Mouse (Mus musculus) right cerebral cortex, postnatal 25 days (tissue): ENCODE data around the gene Dmpk.
"Not testable (repeated sequence)": the region's sequence is repeated elsewhere in the genome, so short reads cannot be mapped to it uniquely, and the experiment has no call there.

ENCODE experiments used
- DNase-seq: peaks from one replicate; pipeline ENCODE4 v3.0.0; 2022

Gene Dmpk

DNA sequence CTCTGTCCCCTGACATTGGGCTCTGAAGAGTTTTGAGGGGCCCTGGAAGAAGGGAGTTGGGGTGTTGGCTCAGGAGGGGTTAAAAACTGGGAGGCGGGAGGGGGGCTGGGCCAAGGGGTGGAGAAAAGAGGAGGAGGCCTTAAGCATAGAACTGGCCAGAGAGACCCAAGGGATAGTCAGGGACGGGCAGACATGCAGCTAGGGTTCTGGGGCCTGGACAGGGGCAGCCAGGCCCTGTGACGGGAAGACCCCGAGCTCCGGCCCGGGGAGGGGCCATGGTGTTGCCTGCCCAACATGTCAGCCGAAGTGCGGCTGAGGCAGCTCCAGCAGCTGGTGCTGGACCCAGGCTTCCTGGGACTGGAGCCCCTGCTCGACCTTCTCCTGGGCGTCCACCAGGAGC, at the start of gene Dmpk:
Gene Dmpk (plus strand): TSS at position 149 of the 400 bp plus-strand sequence.
- DNase-seq = no peak

- DNase-seq = no peak
Observed at GRCm38 (mm10) chr7:19044616-19045015, 39.0 kb upstream of the Dmpk start.

DNA sequence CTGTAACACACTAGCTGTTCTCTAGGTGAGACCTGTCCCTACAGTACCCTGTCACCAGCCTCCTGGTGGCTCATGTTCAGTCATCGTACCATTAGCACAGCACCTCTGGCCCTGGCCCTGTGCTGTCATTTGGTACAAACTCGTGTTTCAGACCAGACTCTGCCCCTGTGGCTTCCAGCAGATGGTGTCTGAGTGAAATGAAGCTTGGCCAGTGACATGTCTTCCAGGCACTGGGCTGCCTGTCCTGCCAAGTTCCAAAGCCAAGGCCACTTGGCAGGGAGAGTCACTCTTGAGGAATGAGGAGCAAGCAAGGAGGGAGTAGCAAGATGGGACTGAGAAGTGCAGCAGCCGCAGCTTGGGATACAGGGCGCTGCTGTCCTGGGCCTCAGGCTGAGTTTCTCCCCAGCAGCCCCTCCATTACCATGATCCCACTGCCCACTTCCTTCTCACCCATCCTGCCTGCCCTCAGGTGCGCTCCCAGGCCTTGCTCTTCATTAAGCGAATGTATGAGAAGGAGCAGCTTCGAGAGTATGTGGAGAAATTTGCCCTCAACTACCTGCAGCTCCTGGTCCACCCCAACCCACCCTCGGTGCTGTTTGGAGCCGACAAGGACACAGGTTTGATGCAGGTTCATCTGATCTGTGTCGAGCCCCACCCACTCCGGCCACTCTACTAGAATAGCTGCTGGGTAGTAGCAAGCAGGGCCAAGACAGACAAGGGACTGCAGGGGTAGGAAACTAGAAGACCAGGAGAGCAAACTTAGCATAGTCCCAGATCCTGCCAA, 37.2 kb upstream of the Dmpk start:
- no peak for DNase-seq

DNA sequence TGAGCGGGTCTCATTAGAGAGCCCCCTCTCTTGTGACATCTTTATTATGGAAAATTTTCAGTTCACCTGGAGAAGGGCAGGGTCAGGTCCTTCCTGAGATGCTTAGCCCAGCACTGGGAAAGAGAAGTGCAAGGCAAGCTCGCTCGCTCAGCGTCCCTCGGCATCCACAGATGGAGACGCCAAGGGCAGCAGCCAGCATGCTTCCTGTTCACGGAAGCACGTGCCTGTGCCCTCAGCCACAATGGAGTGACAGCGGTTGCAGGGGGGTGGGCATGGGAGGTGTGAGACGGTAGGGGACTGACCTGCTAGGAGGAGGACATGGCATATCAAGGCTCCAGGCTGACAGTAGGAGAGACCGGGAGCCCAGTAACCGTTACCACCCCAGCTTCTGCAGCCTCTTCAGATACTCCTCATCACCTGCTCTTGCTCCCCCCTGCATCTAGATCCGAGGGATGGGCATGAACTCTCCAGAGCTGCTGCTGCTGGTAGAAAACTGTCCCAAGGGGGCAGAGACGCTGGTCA, 35.6 kb upstream of the Dmpk start:
- no peak for DNase-seq

DNA sequence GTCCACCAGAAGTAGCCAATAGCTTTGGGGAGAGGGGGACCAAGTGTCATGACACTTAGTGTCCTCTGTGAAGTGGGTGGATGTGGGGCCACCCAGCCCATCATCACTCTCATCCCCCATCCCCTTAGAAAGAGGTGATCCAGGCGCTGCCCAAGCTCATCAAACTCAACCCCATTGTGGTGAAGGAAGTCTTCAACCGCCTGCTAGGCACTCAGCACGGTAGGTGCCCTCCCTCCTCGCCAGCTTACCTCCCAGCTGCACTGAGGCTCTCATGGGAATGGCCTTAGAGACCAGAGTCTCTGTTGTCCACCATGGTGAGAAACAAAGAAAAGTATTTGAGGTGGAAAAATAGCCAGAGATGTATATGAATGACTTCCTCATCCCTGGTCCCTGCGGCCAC, 34.4 kb upstream of the Dmpk start:
- no peak for DNase-seq

DNA sequence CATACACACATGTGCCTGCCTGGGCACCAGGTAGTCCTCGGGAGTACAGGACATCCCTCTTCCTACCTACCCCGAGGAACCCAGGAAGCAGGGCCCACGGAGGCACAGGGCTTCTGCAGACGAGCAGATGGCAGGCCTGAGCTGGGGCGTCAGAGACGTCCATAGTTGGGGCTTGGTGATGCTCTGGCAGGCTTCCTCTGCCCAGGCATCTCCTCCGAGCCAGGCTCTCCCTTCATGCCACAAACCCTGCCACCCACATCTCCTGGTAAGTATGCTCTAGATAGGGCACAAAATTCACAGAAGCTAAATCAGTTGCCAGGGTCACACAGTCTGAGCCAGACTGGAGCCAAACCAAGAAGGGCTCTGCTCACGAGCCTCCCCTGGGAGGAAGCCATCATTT, 33.5 kb upstream of the Dmpk start:
- DNase-seq = no peak

- no peak for DNase-seq
Observed at GRCm38 (mm10) chr7:19051161-19051560, 32.5 kb upstream of the Dmpk start.

GRCm38 (mm10) chr7:19052345-19053135, 31.1 kb upstream of the Dmpk start:
- peak; percentile 62 for DNase-seq

DNA sequence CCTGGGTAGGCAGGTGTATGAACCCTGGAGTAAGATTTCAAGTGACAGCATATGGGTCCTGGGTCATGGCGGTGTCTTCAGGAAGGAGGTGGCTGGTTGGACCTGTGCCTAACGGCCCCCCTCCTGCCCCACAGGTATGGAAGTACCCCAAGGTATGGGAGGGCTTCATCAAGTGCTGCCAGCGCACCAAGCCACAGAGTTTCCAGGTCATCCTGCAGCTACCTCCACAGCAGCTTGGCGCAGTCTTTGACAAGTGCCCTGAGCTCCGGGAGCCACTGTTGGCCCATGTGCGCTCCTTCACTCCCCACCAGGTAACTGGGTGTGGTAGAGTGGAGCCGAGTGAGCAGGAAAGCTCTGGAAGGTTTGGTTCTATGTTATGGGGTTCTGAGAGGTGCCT, 30.5 kb upstream of the Dmpk start:
- no peak for DNase-seq

DNA sequence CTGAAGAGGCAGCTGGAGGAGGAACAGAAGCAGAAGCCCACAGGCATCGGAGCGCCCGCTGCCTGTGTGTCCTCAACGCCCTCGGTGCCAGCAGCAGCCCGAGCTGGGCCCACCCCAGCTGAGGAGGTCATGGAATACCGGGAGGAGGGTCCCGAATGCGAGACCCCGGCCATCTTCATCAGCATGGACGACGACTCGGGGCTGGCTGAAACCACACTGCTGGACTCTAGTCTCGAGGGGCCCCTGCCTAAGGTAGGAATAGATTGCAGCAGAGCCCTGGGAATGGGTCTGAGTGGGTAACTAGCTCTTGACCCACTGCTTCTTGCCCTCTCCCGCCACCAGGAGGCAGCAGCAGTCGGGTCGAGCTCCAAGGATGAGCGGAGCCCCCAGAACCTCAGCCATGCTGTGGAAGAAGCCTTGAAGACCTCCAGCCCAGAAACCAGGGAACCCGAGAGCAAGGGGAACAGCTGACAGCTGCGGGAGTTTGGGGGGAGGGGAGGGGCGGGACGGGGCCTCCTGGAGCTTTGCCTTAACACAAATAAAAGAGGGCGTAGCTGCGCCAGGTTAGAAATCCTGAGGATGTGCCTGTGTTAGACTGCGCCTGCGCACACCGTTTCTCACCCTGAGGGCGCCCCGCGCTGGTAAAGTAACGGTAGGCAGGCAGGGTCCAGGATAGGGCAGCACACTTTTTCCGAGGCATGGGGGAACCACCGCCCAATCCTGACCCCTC, 29.4 kb upstream of the Dmpk start, which contains the start of gene Rsph6a:
Gene Rsph6a (plus strand): TSS at position 644 of the 730 bp plus-strand sequence.
- DNase-seq = no peak

- DNase-seq = no peak
Observed at GRCm38 (mm10) chr7:19054777-19055076, 28.9 kb upstream of the Dmpk start.

DNA sequence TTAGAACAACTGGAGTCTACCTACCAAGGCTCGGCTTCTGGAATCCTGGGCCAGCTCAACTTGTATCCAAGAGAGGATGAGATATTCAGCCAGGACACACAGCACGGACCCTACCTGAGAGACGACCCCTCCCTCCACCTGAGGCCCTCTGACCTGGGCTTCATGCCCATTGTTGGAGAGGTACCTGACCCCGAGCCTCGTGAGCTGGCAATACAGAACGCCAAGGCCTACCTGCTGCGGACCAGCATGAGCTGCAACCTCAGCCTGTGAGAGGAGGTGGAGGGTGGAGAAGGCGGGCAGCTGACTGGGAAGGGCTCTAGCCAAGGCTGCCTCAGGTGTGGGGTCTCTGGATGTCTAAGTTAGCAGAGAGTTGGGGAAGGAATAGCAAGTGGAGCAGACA, 28.5 kb upstream of the Dmpk start:
- DNase-seq = no peak

DNA sequence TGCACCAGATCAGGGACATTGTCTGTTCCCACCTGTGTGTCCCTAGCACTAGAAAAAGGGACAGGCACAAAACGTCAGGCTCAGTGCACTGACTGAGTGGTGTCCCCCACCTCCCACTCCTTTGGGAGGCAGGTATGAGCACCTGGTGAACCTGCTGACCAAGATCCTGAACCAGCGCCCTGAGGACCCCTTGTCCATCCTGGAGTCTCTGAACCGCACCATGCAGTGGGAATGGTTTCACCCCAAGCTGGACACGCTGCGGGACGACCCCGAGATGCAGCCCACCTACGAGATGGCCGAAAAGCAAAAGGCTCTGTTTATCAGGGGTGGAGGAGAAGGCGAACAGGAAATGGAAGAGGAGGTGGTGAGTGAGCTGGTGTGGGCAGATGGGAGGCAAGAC, 26.2 kb upstream of the Dmpk start:
- DNase-seq = no peak

DNA sequence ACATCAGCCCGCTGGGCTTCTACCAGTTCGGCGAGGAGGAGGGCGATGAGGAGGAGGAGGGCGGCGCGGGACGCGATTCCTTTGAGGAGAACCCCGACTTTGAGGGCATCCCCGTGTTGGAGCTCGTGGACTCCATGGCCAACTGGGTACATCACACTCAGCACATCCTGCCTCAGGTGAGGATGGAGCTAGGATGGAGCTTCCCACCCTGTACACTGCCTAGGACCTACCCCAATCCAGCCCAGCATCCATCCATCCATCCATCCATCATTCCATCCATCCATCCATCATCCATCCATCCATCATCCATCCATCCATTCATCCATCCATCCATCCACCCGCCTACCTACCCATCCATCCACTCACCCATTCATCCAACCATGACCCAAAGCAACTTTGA, 17.8 kb upstream of the Dmpk start:
- no peak for DNase-seq

DNA sequence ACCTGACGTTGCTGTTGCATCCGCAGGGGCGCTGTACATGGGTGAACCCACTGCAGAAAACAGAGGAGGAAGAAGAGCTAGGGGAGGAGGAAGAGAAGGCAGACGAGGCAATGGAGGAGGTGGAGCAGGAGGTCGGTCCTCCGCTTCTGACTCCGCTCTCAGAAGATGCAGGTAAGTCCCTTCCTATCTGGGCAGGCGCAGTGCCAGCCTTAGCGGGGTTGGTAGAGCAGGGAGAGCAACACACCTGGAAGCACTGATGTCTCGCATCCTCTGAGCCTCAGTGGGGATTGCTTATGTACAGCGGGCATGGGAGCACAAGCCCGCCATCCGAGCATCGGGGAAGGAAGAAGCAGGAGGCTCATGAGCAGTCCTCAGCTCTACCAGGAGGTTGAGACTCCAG, 16.6 kb upstream of the Dmpk start:
- DNase-seq = no peak

DNA sequence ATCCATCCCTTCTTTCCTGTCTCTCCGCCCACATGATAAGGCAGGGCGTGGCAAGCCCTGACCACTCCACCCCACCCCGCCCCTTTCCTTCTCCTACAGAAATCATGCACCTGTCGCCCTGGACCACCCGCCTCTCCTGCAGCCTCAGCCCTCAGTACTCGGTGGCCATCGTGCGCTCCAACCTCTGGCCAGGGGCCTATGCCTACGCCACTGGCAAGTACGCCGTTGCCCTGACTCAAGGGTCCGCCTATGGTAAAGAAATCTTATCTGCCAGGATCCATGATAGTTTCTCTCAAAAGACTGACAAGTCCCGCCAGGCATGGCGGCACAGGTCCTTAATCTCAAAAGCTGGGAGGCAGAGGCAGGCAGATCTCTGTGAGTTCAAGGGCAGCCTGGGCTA, 15.7 kb upstream of the Dmpk start:
- DNase-seq = no peak

- DNase-seq = no peak
Observed at GRCm38 (mm10) chr7:19068707-19069106, 14.9 kb upstream of the Dmpk start.

- DNase-seq = no peak
Observed at GRCm38 (mm10) chr7:19069500-19069899, 14.1 kb upstream of the Dmpk start.

GRCm38 (mm10) chr7:19071024-19071423, 12.6 kb upstream of the Dmpk start:
- not testable (repeated sequence) for DNase-seq

DNA sequence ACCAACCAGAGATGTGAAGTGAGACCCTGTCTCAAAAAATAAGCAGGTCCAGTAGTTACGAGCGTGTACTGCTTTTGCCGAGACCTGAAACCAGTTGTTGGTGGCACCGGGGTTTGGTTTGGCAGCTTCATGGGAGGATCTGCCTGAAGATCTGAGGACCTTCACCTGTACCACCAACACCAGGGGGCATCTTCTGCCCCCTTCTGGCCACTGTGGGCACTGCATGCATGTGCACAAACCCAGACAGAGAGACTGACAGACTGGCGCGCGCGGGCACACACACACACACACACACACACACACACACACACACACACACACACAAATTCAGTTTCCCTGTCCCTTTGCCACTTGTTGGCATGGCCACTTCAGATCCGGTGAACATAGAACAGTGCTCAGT, 10.1 kb upstream of the Dmpk start:
- no peak for DNase-seq

DNA sequence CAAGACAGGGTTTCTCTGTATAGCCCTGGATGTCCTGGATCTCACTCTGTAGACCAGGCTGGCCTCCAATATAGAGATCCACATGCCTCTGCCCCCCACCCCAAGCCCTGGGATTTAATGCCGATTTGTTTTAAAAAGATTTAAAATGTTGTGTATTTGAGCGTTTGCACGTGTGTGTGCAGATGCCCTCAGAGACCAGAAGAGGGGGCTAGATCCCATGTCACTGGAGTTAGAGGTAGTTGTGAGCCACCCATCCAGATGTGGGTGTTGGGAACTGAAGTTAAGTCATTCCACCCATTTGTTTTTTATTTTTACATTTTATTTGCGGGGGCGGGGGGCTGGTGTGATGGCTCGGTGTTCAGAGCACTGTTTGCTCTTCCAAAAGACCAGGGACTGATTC, 9.2 kb upstream of the Dmpk start:
- no peak for DNase-seq

GRCm38 (mm10) chr7:19075231-19075630, 8.4 kb upstream of the Dmpk start:
- no peak for DNase-seq

- DNase-seq = peak; percentile 97
Observed at GRCm38 (mm10) chr7:19075723-19076585, 7.7 kb upstream of the Dmpk start, which contains the start of gene Dmwd. Gene Dmwd (plus strand): TSS chr7:19076227.
